Mouse (Mus musculus) ES-E14 (cell line): ENCODE data around the gene Krt32.

ENCODE experiments used
- CHD2 ChIP-seq: IDR thresholded peaks from 2 replicates; pipeline ENCODE4 v1.6.1; 2014; ENCODE audit warnings: mild to moderate bottlenecking, low read depth, low read length, inconsistent platforms
- ZC3H11A ChIP-seq: IDR thresholded peaks from 2 replicates; pipeline ENCODE4 v1.6.1; 2012; ENCODE audit warnings: low read depth, mild to moderate bottlenecking, inconsistent platforms, low read length, borderline replicate concordance
- ZNF384 ChIP-seq: IDR thresholded peaks from 2 replicates; pipeline ENCODE4 v1.6.1; 2012; ENCODE audit warnings: low read depth, low read length, inconsistent platforms

- TF ChIP-seq ZNF384 (no peak), CHD2 (no peak), ZC3H11A (no peak)
Measured at GRCm38 (mm10) chr11:100113742-100114029, 25.7 kb upstream of the Krt32 start.
